Mouse (Mus musculus): ENCODE results near the gene BC147527. TPM values are rescaled to one million over a fixed set of nuclear protein-coding genes. Genes with fewer than 3 reads are reported as not detected.
"Not testable (repeated sequence)": the region's sequence is repeated elsewhere in the genome, so short reads cannot be mapped to it uniquely, and the experiment has no call there.

Gene BC147527
- polyA plus RNA-seq, 1 experiment from 2014 or later = 0.34 TPM

DNA sequence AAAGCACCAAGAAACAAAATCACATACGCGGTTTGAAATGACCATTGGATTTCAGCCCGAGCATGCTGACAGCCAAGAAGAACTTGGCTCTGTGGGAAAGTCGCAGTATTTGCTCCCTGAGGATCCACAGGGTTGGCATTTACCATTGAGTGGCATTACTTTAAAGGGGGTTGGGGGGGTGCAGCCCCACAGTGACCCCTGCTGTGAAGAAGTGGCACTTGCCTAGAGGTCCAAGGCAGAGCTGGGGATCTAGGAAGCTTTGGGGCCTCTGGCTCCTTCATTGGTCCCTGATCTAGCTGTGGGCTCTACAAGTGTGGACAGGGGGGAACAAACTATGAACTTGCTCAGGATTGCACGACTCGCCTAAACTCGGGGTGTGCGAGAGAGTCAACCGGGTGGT is 21.4 kb upstream of the BC147527 start:
- Histone ChIP-seq H3K36me3 (ENCODE audit: insufficient read depth, low read length) (no peaks in the 10 kb centered on the region), H3K4me1 (replicated peaks; ENCODE audit: insufficient read depth, low read length) (no peaks in the 10 kb centered on the region), H3K27me3 (ENCODE audit: insufficient read depth, low read length) (no peaks in the 10 kb centered on the region), H3K4me2 (ENCODE audit: low read length) (no peak overlapping the region), H3K27ac (no peak overlapping the region), H3K4me3 (replicated peaks; ENCODE audit: low read depth, low read length) (no peak overlapping the region), H3K9ac (ENCODE audit: low read depth, low read length) (no peak overlapping the region), H3K9me3 (replicated peaks; ENCODE audit: low read length) (no peaks in the 10 kb centered on the region)
- DNase-seq (ENCODE audit: low spot score) = no peak
- no peak for TF ChIP-seq CTCF (IDR thresholded peaks at IDR 0.05; ENCODE audit: low read depth)
- WGBS = 91% methylated on average over 9 of the region's 9 CpGs
- no peak for ATAC-seq (replicated peaks; ENCODE audit: low FRiP score, low read depth)

- H3K4me1 ChIP-seq (replicated peaks; ENCODE audit: insufficient read depth, low read length) = no peaks in the 10 kb centered on the region
- no peak for TF ChIP-seq CTCF (IDR thresholded peaks at IDR 0.05; ENCODE audit: low read depth)
- ATAC-seq (replicated peaks; ENCODE audit: low FRiP score, low read depth) (no peak), DNase-seq (ENCODE audit: low spot score) (no peak)
- 60% methylated on average over 1 of the region's 1 CpGs for WGBS
- no peak overlapping the region for H3K9ac ChIP-seq (ENCODE audit: low read depth, low read length)
- H3K4me3 ChIP-seq (replicated peaks; ENCODE audit: low read depth, low read length) = no peak overlapping the region
- H3K27ac ChIP-seq = no peak overlapping the region
- no peaks in the 10 kb centered on the region for H3K27me3 ChIP-seq (ENCODE audit: insufficient read depth, low read length)
- no peaks in the 10 kb centered on the region for H3K36me3 ChIP-seq (ENCODE audit: insufficient read depth, low read length)
- H3K4me2 ChIP-seq (ENCODE audit: low read length) = no peak overlapping the region
- no peaks in the 10 kb centered on the region for H3K9me3 ChIP-seq (replicated peaks; ENCODE audit: low read length)
These were observed 783 bp upstream of the BC147527 start for GRCm38 (mm10) chr13:120299324-120299894.

DNA sequence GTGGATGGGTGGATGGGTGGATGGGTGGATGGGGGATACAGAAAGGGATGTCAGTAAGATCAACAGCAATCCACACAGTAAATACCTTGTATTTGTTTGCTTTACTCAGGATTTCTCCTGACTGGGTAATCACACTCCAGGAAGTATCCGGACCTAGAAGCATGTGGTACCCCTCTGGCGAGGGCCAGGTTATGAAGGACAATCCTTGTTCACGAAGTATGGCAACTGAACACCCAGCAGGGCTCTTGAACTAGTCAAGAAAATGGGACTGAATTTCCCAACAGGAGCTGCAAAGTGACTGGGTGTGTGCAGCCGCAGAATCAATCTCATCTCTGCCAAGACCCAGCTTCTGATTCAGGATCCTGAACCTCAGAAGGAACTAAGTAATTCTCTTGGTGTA is 661 bp downstream of the BC147527 start:
- Histone ChIP-seq H3K36me3 (ENCODE audit: insufficient read depth, low read length) (no peaks in the 10 kb centered on the region), H3K4me1 (replicated peaks; ENCODE audit: insufficient read depth, low read length) (no peaks in the 10 kb centered on the region), H3K4me2 (ENCODE audit: low read length) (no peak overlapping the region), H3K27me3 (ENCODE audit: insufficient read depth, low read length) (no peaks in the 10 kb centered on the region), H3K27ac (no peak overlapping the region), H3K9me3 (replicated peaks; ENCODE audit: low read length) (no peaks in the 10 kb centered on the region), H3K9ac (ENCODE audit: low read depth, low read length) (no peak overlapping the region), H3K4me3 (replicated peaks; ENCODE audit: low read depth, low read length) (no peak overlapping the region)
- DNase-seq (ENCODE audit: low spot score) (no peak), ATAC-seq (replicated peaks; ENCODE audit: low FRiP score, low read depth) (no peak)
- no peak for TF ChIP-seq CTCF (IDR thresholded peaks at IDR 0.05; ENCODE audit: low read depth)
- whole genome bisulfite sequencing = 88% methylated on average over 4 of the region's 4 CpGs

DNA sequence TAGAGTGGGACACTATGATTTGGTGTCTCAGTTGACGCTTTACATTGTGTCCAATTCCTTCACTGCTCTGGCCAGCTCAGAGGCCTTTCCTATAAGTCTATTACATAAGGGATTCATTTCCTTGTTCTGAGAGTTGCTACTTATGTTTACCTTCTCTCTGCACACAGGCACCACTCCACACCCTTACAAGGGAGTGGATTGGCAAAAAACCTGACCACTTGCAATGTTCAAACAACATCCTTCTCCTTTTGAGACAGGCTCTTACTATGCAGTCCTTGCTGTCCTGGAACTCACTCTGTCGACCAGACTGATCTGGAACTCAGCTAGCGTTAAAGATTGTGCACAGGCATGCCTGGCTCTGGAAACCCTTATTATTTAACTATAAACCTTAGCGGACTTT is 10.6 kb downstream of the BC147527 start:
- H3K27ac ChIP-seq = no peak overlapping the region
- ATAC-seq (replicated peaks; ENCODE audit: low FRiP score, low read depth) (no peak), DNase-seq (ENCODE audit: low spot score) (no peak)
- no peaks in the 10 kb centered on the region for H3K4me1 ChIP-seq (replicated peaks; ENCODE audit: insufficient read depth, low read length)
- no peak overlapping the region for H3K4me2 ChIP-seq (ENCODE audit: low read length)
- WGBS = 71% methylated on average over 4 of the region's 4 CpGs
- no peak for TF ChIP-seq CTCF (IDR thresholded peaks at IDR 0.05; ENCODE audit: low read depth)
- H3K27me3 ChIP-seq (ENCODE audit: insufficient read depth, low read length) = no peaks in the 10 kb centered on the region
- H3K4me3 ChIP-seq (replicated peaks; ENCODE audit: low read depth, low read length) = no peak overlapping the region
- no peak overlapping the region for H3K9ac ChIP-seq (ENCODE audit: low read depth, low read length)
- no peaks in the 10 kb centered on the region for H3K36me3 ChIP-seq (ENCODE audit: insufficient read depth, low read length)
- H3K9me3 ChIP-seq (replicated peaks; ENCODE audit: low read length) = no peaks in the 10 kb centered on the region

DNA sequence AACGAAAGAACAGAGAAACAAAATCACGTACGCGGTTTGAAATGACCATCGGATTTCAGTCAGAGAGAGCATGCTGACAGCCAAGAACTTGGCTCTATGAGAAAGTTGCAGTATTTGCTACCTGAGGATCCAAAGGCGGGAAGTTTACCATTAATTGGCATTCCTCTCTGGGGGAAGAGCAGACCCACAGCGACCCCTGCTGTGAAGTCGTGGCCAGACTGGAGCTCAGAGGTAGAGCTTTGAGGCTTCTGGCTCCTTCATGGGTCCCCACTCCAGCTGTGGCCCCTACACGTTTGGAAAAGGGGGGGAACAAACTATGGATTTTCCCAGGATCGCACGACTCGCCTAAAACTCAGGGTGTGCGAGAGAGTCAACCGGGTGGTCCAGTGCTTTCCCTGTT is 13.4 kb downstream of the BC147527 start:
- Histone ChIP-seq H3K4me1 (replicated peaks; ENCODE audit: insufficient read depth, low read length) (no peaks in the 10 kb centered on the region), H3K27ac (no peak overlapping the region), H3K4me3 (replicated peaks; ENCODE audit: low read depth, low read length) (no peak overlapping the region), H3K9me3 (replicated peaks; ENCODE audit: low read length) (no peaks in the 10 kb centered on the region), H3K27me3 (ENCODE audit: insufficient read depth, low read length) (no peaks in the 10 kb centered on the region), H3K9ac (ENCODE audit: low read depth, low read length) (no peak overlapping the region), H3K4me2 (ENCODE audit: low read length) (no peak overlapping the region), H3K36me3 (ENCODE audit: insufficient read depth, low read length) (no peaks in the 10 kb centered on the region)
- 44% methylated on average over 14 of the region's 14 CpGs for WGBS
- DNase-seq (ENCODE audit: low spot score) (peak; percentile 5), ATAC-seq (replicated peaks; ENCODE audit: low FRiP score, low read depth) (no peak)
- peak; percentile 56 for TF ChIP-seq CTCF (IDR thresholded peaks at IDR 0.05; ENCODE audit: low read depth)

GRCm38 (mm10) chr13:120316578-120316977 is 16.4 kb downstream of the BC147527 start, which contains the start of gene Tcstv3:
TSS of gene Tcstv3 (plus strand) at chr13:120316878.
- not testable (repeated sequence) for H3K9ac ChIP-seq (ENCODE audit: low read depth, low read length); H3K4me3 ChIP-seq (replicated peaks; ENCODE audit: low read depth, low read length); H3K4me2 ChIP-seq (ENCODE audit: low read length); DNase-seq (ENCODE audit: low spot score); H3K4me1 ChIP-seq (replicated peaks; ENCODE audit: insufficient read depth, low read length); ATAC-seq (replicated peaks; ENCODE audit: low FRiP score, low read depth); H3K27ac ChIP-seq; H3K9me3 ChIP-seq (replicated peaks; ENCODE audit: low read length); H3K27me3 ChIP-seq (ENCODE audit: insufficient read depth, low read length); H3K36me3 ChIP-seq (ENCODE audit: insufficient read depth, low read length)
- WGBS = 69% methylated on average over 3 of the region's 3 CpGs

GRCm38 (mm10) chr13:120320183-120320582 is 20.0 kb downstream of the BC147527 start:
- ATAC-seq (replicated peaks; ENCODE audit: low FRiP score, low read depth) = no peak

More at GRCm38 (mm10) chr13:120320183-120320582, 20.0 kb downstream of the BC147527 start:
- H3K4me2 ChIP-seq (ENCODE audit: low read length) = no peak overlapping the region
- no peak for DNase-seq (ENCODE audit: low spot score)
- no peak for TF ChIP-seq CTCF (IDR thresholded peaks at IDR 0.05; ENCODE audit: low read depth)
- H3K27me3 ChIP-seq (ENCODE audit: insufficient read depth, low read length) = no peaks in the 10 kb centered on the region
- H3K9ac ChIP-seq (ENCODE audit: low read depth, low read length) = no peak overlapping the region
- WGBS = 76% methylated on average over 3 of the region's 3 CpGs
- H3K9me3 ChIP-seq (replicated peaks; ENCODE audit: low read length) = no peaks in the 10 kb centered on the region
- no peak overlapping the region for H3K4me3 ChIP-seq (replicated peaks; ENCODE audit: low read depth, low read length)
- no peaks in the 10 kb centered on the region for H3K4me1 ChIP-seq (replicated peaks; ENCODE audit: insufficient read depth, low read length)
- H3K27ac ChIP-seq = no peak overlapping the region
- no peaks in the 10 kb centered on the region for H3K36me3 ChIP-seq (ENCODE audit: insufficient read depth, low read length)

All from kidney, postnatal 0 days (tissue).